Mouse (Mus musculus) heart, postnatal 14 days (tissue): ENCODE results near the gene Car14. TPM values are rescaled to one million over a fixed set of nuclear protein-coding genes. Genes with fewer than 3 reads are reported as not detected.
A peak's percentile ranks its signal among the peaks of the same experiment; 100 is the strongest.
"Not testable (repeated sequence)": the region's sequence is repeated elsewhere in the genome, so short reads cannot be mapped to it uniquely, and the experiment has no call there.

Source experiments
- DNase-seq, 2 experiments: peaks; one replicate each; pipeline ENCODE4 v3.0.0; 2021 to 2022
- intact Hi-C: fragments of 180-260 bp; cut with DNase I; formaldehyde crosslinking; loops from one replicate; pipeline ENCODE4 v1.15.1; 2025
- total RNA-seq, 2 experiments: library from RNA; stranded (reverse); gene quantifications; 2 replicates each; pipeline ENCODE4 v1.2.3; 2021

Gene Car14
- total RNA-seq, 2 experiments from 2014 or later = 153 to 157 TPM

DNA sequence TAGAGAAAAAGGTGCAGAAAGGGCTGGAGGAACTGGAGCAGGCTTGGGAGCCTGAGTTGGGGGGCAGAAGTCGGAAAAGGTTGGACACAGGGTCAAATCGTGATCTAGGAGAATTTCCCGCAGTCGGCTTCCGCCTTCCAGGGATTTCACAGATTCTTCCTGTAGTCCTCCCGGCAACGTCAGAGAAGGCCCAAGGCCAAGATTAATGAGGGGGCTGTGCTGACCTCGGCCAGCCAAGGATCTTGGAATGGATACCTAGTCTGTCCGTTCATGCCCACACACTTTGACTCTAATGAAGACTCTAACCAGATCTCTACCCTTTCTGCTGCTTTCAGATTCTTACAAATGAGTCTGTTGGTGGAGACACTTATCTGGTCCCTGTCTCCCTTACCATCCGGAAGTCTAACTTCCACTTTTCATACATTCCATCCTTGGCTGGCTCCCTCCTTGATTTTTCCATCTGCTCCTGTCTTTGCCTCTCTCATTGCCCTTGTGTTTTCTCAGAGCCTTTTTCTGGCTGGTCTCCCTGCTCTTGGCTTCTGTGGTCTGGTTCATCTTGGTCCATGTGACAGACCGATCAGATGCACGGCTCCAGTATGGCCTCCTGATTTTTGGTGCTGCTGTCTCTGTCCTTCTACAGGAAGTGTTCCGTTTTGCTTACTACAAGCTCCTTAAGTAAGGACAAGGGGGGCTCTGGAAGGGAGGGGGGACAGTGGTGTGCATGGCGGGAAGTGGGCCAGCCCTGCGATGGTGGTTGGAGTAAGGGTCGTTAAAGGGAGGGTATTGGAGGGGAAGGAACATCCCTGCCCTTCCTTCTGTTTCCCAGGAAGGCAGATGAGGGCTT is 10.0 kb downstream of the Car14 start:
- intact Hi-C loops = no loop called here
- DNase-seq = peak; percentile 62 to 79

DNA sequence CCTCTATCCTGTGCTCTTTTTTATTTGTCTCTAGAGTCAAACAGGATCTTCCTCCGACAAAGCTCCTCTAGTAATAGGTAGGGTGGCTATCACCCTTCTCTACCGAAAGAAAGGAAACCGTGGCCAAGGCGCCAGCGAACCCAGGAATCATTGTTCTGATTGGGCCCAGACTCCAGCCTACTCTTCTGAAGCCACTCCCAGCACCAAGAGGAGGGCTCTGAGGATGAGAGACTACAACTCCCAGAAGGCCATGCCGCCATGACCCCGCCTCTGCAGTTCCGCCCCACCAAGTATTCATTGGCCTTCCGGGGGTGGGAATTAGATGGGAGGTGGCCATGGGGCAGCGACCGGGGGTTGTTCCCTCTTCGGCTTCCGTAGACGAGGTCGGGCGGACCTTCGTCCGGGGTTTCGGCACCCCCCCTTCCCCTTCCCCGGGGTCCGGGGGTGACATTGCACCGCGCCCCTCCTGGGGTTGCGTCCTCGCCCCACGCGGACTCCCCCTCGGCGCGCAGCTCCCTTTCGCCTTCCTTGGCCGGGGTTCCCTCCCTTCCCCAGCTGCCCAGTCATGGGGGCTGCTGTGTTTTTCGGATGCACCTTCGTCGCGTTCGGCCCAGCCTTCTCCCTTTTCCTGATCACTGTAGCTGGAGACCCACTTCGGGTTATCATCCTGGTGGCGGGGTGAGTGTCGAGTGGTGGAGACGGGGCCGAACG is 10.7 kb downstream of the Car14 start, which contains the start of gene Aph1a:
TSS of gene Aph1a (plus strand) at position 364 of the 711 bp plus-strand sequence.
- intact Hi-C loops = not testable (repeated sequence)
- DNase-seq = peak; percentile 94 to 95

DNA sequence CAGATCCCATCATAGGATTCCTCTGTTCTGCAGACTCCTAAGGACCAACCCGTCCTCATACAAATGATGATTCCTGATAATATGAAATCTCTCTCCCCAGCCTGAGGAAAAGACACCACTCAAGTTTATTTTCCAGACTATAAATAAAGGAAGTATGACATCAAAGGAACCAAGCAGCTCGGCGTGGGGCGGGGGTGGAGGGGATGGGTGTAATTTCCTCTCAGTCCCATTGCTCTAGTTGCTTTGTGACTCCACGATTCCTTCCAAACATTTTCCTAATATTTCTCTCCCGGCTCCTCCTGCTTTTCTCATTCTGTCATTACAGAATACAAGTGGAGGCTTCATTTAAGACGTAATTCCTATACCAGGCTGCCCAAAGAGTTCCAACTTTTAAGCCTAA is 11.4 kb downstream of the Car14 start:
- peak in 1 of 2 experiments; percentile 25 for DNase-seq
- intact Hi-C loops = no loop called here

DNA sequence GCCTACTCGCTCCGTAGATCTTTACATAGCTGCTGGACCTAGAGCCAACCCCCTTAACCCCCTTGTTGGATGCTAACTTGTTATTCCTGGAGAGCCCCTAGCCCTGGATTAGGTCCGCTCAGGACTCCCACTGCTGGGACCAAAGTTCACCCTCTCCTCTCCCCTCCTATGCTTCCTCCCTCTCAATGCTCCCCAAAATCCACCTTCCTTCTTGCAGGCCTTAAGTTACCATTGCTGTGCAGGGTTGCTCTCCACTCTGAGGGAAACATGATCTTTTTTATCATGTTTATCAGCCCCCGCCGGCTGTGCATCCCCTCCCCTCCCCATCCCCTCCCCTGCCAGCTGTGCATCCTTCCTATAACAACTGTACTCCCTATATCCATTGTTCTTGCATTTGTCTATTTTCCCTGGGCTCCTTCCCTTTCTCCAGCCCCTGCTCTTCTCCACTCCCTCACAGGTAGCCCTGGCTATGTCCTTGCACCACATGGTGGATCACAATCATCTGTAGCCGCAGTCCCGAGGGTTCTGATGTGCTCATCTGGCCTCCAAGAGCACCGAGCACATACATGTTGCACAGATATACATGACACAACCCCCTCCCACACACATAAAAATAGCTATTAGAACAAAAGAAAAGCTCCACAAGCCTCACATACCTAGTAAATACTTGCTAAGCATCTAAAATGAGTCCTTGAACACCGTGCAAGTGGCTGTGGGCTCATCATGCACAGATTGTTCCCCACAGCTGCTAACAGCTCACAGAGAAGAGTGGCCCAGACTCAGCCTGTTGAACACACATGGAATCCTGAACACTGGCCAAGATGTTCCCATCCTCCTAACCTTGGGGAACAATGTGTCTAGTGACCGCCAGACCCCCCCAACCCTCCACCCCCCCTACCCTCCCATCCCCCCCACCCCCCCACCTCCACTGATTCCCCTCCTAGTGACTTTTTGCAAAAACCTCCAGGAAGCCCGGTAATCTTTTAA is 12.1 kb downstream of the Car14 start:
- DNase-seq = no peak
- intact Hi-C loops = no loop called here

DNA sequence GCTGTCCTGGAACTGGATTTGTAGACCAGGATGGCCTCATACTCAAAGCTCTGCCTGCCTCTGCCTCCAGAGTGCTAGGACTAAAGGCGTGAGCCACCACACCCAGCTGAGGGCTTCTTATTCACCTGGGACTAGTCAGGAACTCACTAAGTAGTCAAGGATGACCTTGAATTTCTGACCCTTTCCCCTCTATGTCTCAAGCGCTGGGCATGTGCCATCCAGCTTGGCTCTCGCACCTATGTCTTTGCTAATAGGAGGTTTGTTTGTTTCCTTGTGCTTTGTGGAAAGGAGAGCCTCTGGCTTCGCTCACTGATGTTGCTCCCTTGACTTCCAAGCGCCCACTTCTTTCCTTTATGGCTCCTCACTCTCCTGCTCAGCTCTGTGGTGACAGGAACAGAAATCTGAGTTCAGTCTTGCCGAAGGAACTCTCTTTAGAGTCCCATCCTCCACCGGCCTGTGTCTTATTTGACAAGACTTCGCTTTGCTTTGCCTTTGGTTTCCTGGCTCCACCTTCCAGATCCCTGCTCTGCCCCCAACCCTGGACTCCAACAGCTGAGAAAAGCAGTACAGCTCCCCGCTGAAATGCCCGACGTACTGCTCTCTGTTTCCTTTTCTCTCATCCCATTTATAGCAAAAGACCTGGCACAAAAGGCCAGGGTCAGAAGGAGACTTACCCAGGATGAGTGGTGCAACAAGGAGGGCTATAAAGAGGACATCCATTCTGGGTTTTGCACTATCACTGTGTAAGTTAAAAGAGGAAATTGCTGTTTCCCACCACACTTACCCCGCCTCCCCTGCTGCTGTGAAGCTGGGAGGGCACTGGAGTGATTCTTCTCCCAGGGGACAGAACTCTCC is 13.1 kb downstream of the Car14 start, which contains the start of gene BC028528:
TSS of gene BC028528 (minus strand) at position 795 of the 855 bp plus-strand sequence.
- DNase-seq = peak; percentile 49 to 53
- intact Hi-C loops = no loop called here

DNA sequence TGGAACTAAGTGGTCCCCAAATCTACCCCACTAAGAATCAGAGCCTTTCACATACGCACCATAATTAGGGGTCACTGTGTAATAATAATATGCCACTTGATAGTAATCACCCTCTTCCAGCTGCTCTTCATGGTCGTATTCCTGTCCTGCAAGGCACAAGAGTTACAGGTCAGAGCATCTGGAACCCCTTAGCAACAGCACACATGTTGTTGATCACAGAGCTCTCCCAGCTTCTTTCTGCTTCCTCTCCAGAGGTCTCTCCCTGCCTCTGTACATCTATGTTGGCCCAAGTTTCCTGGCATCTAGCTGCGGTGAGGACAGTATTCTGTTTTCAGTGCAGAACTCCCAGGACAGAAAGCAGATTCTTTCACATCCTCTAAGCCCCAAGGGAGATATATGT is 14.8 kb downstream of the Car14 start:
- intact Hi-C loops = no loop called here
- DNase-seq = no peak

DNA sequence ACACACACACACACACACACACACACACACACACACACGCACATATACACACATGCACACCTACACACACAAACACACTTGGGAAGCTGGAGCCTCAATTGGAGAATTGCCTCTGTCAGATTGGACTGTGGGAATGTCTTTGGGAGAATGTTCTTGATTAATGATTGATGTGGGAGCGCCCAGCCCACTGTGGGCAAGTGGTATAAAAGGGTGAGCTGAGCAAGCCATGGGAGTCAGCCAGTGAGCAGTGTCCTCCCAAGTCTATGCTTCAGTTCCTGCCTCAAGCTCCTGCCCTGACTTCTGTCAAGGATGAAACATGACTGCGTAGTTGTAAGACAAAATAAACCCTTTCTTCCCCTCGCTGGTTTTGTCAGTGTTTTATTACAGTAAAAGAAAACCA is 16.9 kb downstream of the Car14 start:
- DNase-seq = no peak
- intact Hi-C loops = no loop called here

DNA sequence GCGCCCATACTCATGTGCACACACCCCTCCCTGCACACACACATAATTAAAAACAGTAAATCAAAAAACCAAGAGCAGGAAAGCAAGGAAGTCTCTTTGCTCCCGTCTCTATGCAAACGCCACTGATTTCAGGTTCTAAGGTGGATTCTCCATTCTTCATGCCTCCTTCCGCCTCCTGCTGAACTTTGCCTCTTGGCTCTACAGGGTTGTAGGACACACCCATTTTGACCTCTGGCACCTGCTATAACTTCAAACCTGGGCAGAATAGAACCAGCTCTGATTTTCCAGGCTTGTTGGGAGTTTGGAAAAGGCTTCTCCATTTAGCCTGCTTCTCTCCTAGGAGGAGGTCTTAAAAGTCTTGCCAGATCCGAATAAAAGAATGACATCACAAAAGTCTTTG is 20.1 kb downstream of the Car14 start:
- intact Hi-C loops = no loop called here
- no peak for DNase-seq

DNA sequence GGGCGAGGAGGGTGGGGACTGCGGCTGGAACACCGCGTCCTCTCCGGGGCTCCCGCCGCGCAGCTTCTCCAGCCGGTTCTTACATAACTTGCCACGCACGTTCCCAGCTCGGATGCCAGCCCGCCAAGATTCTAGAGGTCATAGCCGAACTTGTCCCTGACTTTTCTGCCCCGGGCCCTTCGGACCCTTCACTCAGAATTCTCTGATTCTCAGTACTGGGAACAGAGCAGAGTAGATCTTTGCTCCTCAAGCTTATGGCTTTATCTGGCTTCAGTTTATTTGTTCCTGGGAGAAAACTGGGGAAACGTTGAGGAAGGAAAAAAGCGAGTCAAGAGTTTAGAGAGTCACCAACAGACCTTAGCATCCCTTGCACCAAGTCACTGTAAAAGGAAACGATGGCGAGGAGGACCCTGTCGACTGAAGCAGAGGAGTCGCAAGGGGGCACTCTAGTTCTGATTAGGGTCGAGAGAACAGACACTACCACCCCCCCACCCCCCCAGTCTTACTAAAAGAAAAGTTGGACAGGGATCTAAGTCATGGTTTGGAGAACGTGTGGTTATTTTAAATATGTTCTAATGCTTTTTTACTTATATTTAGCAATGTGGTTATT is 21.6 kb downstream of the Car14 start:
- intact Hi-C loops = loop anchor here (1.0 kb wide), 1 partner anchor 23 kb away; no protein-coding TSS in a partner anchor

DNA sequence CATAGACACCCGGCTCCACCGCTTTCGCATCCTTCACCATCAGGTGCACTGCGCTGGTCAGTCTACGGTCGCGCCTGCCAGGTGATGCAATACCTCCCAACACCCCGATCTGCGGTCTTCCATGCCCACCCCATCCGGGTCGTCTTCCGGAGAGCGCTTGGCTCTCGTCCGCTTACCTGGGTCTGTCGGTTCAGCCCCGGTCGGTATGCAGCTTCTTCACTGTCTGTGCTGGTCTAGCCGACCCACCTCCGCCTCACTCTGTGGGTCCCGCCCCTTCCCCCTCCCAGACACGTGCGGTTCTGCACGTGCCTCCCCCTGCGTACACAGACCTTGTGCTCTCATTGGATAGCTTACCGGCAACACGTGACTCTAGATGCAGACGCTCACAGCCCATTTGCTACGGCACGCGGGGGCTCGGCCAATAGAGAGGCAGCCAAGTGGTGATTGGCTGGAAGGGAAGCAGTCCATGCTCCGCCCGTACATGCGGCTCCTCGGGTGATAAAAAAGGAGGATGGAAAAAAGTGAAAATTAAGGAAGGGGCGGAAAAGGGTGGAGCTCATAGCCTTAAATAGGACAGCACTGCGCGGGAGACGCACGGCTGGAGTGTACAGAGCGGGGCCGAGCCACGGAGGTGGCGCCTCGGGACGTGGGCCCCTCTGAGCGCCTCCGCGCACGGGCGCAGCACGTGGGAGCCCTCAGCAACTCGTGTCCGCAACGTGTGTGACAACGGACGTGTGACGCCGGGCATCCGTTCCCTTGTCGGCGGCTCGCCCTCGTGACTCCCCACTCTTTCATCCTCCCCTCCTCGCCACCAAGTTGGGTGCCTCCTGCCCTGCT is 22.3 kb downstream of the Car14 start, which contains the start of gene Ciart:
TSS of gene Ciart (minus strand) at position 273 of the 837 bp plus-strand sequence.
- peak; percentile 88 to 91 for DNase-seq
- intact Hi-C loops = no loop called here

More for the DNA sequence above, 21.6 kb downstream of the Car14 start:
- peak; percentile 77 to 86 for DNase-seq

DNA sequence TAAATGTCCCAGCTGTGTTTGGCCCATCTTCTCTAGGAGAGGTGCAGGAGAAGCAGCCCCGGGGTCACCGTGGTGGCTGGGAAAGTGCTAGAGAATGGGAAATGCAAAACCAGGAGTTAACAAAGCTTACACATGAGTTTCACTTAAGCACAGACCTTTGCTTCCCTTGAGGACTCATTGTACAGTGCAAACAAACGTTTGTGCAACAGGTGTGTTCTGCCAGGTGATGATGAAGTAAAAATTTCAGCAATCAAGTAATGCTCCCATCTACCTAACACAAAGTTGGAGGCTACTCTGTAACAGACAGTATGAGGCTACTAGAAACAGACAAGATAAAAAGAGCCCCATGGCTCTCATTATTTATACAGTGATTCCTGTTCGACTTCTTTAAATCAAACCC is 25.4 kb downstream of the Car14 start:
- intact Hi-C loops = no loop called here
- DNase-seq = no peak

DNA sequence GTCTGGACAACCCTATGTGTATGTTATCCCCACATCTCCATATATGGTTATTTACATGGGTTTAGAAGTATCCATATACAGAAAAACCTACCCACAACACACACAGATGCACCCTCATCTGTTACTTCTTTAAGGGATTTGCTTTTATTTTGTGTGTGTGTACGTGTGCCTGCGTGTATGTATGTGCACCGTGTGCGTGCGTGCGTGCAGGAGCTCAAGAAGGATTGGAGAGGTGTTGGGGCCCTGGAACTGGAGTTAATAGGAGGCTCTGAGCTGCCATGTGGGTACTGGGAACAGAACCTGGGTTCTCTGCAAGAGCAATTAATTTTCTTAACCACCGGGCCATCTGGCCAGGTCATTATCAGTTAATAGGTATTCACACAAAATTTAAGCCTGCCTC is 32.4 kb downstream of the Car14 start:
- intact Hi-C loops = no loop called here
- DNase-seq = no peak

DNA sequence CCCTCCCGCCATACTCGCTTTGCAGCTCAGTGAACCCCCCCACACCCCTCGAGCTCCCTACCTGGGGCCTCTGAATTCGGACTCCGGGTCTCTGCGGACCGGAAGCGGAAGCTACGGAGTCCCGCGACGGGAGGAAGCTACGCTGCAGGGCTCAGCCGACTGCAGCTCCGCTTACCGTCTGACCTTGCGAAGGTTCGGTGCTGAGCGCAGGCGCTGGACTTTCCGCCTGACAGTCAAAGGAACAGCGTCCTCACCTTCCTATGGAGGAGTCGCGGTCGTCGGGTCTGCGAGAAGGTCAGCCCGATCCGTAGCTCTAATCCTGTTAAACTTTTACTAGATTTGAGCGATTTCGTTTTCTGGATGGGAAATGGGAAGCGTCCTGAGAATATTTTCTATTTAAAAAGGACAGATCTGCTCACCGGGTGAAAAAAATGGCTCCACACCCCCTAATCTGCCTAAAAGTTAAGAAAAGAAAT is 33.1 kb downstream of the Car14 start, which contains the start of gene Mrps21:
TSS of gene Mrps21 (minus strand) at position 128 of the 476 bp plus-strand sequence.
- intact Hi-C loops = no loop called here
- DNase-seq = peak; percentile 85 to 88

DNA sequence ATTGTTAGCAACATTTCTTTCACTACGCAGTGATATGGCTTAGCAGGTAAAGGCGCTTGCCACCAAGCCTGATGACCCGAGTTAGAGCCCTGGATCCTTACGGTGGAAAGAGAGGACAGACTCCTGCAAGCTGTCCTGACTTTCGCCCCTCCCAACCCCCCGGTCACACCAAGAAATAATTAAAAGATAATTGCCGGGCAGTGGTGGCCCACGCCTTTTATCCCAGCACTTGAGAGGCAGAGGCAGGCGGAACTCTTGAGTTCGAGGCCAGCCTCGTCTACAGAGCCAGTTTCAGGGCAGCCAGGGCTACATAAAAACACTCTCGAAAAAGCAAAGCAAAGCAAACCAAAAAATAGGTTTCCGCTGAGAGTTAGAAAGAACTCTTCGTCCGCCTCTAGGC is 33.5 kb downstream of the Car14 start:
- intact Hi-C loops = no loop called here
- DNase-seq = no peak

DNA sequence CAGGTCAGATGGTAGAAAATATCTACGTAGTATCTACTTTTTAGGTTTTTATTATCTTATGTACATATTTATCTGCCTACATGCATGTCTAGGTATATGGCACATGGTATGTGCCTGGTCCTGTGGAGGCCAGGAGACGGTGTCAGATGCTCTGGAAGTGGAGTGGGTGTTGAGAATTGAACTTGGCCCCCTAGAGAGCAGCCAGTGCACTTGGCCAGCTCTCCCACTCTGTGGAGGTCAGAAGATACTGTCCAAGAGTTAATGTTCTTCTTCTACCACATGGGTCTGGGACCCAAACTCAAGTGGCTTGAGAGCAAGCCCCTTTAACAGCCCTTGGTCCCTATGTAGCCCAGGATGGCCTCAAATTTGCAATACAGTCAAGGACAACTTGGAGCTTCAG is 37.1 kb downstream of the Car14 start:
- no peak for DNase-seq
- intact Hi-C loops = no loop called here

DNA sequence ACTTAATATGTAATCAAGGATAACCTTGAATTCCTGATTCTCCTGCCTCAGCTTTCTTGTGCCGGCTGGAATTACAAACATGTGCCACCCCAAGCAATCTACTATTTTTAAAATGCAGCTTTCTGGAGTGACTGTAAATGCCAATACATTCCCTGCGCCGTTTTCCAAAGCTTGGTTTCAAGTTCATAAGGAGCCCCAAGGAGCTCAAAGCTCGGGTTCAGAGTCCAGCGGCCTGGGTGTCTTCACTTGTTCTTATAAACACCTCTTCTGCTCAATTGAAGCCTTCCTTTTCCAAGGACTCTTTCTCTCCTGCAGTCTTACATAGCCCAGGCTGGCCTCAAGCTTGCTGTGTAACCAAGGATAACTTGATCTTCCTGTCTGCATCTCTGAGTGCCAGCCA is 38.4 kb downstream of the Car14 start:
- intact Hi-C loops = no loop called here
- no peak for DNase-seq

DNA sequence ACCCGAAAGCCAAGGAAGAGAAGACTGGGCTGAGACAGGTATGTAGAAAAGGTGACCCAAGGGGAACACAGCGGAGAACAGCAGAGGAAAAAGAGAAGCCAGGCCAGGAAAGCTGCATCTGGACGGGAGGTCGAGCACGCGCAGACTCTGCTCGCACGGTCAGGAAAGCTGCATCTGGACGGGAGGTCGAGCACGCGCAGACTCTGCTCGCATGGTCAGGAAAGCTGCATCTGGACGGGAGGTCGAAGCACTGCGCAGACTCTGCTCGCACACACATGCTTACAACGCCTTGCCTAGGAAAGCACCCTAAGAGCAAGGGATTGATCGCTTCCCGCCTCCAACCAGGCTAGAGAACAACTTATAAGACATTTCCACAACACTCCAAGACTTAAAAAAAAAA is 38.9 kb downstream of the Car14 start:
- DNase-seq = no peak
- intact Hi-C loops = no loop called here

DNA sequence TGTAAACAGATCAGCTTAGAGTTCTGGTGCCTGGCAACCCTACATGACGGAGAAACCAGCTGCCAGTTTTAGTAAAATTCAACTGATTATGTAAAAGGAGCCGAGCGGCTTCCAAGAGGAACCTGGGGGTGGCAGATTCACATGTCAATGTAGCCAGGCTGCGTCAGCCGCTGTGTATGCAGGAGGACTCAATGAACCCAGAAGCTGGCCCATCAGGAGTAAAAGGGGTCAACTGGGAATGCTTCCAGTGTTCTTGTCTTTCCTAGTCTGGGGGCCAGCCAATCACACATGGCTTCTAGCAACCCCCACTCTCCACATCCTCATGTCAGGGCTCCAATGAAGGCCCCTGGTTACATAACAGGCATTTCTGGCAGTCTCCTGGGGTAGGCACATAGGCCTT is 39.4 kb downstream of the Car14 start:
- intact Hi-C loops = no loop called here
- peak in 1 of 2 experiments; percentile 23 for DNase-seq
